Mouse (Mus musculus) bone marrow, adult 2 months (tissue): ENCODE results near the gene Gucy2d. TPM values are rescaled to one million over a fixed set of nuclear protein-coding genes. Genes with fewer than 3 reads are reported as not detected.

Source experiments
- H3K27ac ChIP-seq: fragments of 200-500 bp; 2 replicates; pipeline ENCODE4 v1.5.1; 2012; ENCODE audit warnings: low read depth, mild to moderate bottlenecking, control low read depth, inconsistent platforms, low read length; ENCODE audit not compliant: control insufficient read depth, poor library complexity, insufficient read depth
- H3K4me1 ChIP-seq: fragments of 200-500 bp; 2 replicates; pipeline ENCODE4 v1.6.1; 2011; ENCODE audit warnings: low read length; ENCODE audit not compliant: control insufficient read depth, insufficient read depth
- H3K4me3 ChIP-seq: fragments of 200-500 bp; replicated peaks from 2 replicates; pipeline ENCODE3; 2011; ENCODE audit warnings: mild to moderate bottlenecking, low read depth, low read length, control low read depth; ENCODE audit not compliant: control insufficient read depth
- CTCF ChIP-seq: fragments of 200-500 bp; IDR thresholded peaks from 2 replicates; pipeline ENCODE4 v1.5.1; 2011; ENCODE audit warnings: low read length, control low read depth; ENCODE audit not compliant: control insufficient read depth, insufficient read depth
- POLR2A ChIP-seq: fragments of 200-500 bp; IDR thresholded peaks from 2 replicates; pipeline ENCODE4 v1.6.1; 2011; ENCODE audit warnings: low read depth, mild to moderate bottlenecking, control low read depth, low read length, borderline replicate concordance; ENCODE audit not compliant: control insufficient read depth
- whole genome bisulfite sequencing: fragments of 180-500 bp; shearing (Covaris S2); methylation state at CpG from one replicate; pipeline ENCODE4 v1.1.7; 2018; 5-methylcytosine and 5-hydroxymethylcytosine counted together
- polyA plus RNA-seq: library from polyadenylated mRNA; stranded (reverse); fragments of >200 nt; gene quantifications from 2 replicates; pipeline ENCODE4 v1.2.4, GENCODE M21; 2011; ENCODE audit warnings: low replicate concordance; ENCODE audit not compliant: missing spikeins, insufficient read depth, insufficient read length

Gucy2d gene
- polyA plus RNA-seq, 1 experiment = not detected

DNA sequence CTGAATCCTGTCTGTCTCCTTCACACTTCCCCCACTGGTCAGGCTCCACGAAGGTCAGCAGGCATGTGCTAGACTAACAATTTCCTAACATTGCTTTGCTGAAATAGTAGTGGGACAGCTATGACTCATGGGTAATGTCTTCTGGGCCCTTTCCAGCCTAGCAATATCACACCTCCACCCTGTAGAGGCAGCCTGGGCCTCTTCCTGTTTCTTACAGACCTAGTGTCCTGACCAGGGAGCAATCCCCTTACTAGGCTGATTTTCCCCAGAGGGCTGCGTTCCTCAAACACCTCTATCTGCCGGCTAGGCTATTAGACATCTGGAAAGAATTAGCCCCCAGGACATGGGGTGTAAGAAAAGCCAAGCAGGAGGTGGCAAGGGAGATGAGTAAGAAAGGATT is 24.7 kb upstream of the Gucy2d start:
- 16% methylated on average over 3 of the region's 3 CpGs for WGBS
- no peak for TF ChIP-seq POLR2A
- TF ChIP-seq CTCF = no peak
- Histone ChIP-seq H3K4me1 (peaks cover 2% of the 10 kb centered on the region; the same call in 1 of the 2 replicates), H3K27ac (no peak overlapping the region), H3K4me3 (no peak overlapping the region)

DNA sequence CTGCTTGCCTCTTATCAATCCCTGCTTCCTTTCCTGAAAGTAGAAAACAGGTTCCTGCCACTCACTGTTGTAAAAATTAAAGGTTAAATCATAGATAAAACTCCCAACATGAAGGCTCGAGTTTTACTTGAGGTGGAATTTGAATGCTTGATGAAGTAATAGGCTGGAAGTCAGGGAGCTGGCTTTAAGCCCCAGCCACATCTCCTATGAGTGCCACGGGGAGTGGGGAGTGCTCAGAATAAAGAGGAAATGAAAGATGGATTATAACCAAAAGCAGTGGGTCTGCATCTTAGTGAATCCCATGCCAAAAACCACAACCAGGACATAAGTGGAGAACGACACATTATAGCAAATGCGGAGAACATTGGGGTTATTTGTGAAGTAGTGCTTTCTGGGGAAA is 24.2 kb upstream of the Gucy2d start:
- Histone ChIP-seq H3K4me1 (peaks cover 2% of the 10 kb centered on the region; the same call in 1 of the 2 replicates), H3K27ac (no peak overlapping the region), H3K4me3 (no peak overlapping the region)
- no peak for TF ChIP-seq CTCF
- WGBS = 44% methylated on average over 4 of the region's 4 CpGs

DNA sequence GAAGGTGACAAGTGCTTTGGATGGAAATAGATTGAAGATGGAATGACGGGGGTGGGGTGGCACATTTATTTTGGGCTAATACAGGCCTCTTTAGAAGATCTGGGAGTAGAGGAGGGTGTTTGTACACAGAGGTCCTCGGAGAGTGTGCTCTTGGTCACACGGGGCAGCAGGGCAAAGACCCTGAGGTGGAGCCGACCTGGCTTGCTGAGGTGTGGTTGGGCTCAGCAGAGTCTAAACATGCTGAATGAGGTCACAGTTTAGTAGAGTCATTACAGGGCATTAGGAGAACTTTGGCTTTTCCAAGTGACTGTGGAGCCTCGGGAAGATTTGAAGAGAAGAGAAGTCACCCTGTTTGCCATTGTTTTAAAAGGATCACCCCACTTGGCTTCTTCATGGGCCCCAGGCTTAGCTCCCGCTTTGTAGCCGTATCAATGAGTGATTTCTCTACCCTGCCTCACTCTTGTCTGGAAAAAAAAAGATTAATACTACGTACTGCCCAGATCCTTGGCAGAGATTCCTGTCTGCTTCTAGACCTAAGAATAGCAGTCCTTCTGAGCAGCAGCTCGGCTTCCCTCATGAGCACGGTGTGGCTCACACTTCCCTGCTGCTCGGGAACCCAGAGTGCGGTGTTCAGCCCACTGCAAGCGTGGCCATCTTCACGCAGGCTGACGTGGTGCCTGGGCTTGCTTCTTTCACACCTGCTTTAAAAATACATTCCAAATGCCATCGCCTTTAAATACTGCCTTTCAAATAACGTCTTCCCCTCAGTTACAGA is 22.0 kb upstream of the Gucy2d start:
- TF ChIP-seq CTCF = no peak
- no peak for TF ChIP-seq POLR2A
- 78% methylated on average over 17 of the region's 17 CpGs for WGBS
- Histone ChIP-seq H3K4me3 (no peak overlapping the region), H3K4me1 (peaks cover 2% of the 10 kb centered on the region; the same call in 1 of the 2 replicates), H3K27ac (no peak overlapping the region)

DNA sequence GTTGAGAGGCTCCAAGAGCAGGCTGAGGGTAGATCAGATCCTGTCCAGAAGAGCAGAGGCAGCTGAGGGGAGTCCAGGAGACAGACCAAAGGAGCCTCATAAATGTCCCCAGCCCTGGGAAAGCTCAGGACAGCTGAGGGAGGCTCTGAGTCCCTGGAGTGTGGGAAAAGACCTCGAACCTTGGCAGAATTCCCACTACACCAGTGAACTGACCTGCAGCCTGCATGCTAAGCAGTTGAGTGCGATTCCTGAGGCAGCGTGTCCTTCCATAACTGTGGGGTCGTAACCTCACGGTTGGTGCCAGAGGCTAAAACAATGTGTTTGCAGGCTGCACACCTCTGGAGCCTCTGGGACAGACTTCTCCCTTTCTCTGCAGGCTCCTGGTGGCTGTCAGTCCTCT is 20.9 kb upstream of the Gucy2d start:
- peaks cover 2% of the 10 kb centered on the region; the same call in 1 of the 2 replicates for H3K4me1 ChIP-seq
- WGBS = 80% methylated on average over 5 of the region's 5 CpGs
- H3K27ac ChIP-seq = no peak overlapping the region
- TF ChIP-seq CTCF (no peak), POLR2A (no peak)
- H3K4me3 ChIP-seq = no peak overlapping the region

DNA sequence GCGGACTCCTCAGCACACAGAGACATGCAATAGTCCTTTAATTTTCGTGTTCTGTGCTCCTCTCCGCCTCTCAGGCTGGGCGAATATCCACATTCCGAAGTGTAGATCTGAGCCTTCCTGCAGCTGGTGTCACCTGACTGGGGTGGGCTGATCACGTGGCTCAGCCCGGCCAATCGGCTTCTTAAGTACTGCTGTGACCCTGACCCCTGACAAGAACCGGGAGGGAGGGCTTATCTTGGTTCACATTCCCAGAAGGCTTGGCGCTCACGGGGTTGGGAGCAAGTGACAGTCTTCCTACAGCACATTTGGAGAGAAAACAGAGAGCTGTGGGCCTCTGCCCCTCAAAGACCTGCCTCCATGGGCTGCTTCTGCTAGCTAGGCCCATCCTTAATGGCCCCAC is 16.7 kb upstream of the Gucy2d start:
- TF ChIP-seq POLR2A (no peak), CTCF (no peak)
- 85% methylated on average over 11 of the region's 11 CpGs for WGBS
- Histone ChIP-seq H3K27ac (no peak overlapping the region), H3K4me1 (peaks cover 2% of the 10 kb centered on the region; the same call in 1 of the 2 replicates), H3K4me3 (no peak overlapping the region)

DNA sequence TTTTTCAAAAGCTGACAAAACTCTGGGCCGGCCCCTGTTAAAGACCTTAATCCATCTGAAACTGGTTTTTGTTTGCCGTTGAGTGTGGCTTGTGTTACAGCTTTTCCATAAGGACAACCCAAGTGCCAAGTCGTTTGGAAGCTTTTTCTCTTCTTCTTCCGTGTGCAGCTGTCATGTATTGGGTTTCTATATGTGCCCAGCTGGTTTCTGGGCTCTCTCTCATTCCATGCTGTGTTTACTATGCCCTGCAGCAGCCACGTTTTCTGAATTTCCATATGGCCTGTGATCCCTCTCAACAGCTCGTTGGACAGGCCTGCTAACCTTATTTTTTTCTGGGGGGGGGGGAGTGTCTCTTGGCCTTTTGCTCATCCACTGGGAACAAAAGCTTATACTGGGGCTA is 15.8 kb upstream of the Gucy2d start:
- TF ChIP-seq POLR2A = no peak
- 75% methylated on average over 6 of the region's 6 CpGs for WGBS
- H3K27ac ChIP-seq = no peak overlapping the region

DNA sequence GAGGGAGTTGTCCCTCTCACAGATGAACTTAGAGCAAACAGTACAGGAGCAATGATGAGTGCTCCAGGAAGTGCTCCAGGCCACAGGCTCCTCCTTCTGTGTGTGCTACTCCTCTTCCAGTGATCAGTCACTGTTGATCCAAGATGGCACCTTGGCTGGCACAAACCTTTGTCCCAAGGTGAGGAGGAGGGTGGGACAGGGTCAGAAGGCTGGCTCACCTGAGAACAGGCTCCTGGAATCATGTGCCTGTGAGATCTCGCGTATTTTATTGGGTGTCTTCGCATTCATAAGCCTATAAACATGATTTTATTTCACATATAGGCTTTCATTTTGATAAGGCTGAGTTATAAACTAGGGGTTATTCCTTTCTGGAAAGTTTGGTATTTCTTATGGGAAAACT is 14.7 kb upstream of the Gucy2d start:
- H3K4me1 ChIP-seq = peaks cover 2% of the 10 kb centered on the region; the same call in 1 of the 2 replicates
- H3K4me3 ChIP-seq = no peak overlapping the region
- no peak for TF ChIP-seq POLR2A
- TF ChIP-seq CTCF = no peak
- 84% methylated on average over 3 of the region's 3 CpGs for WGBS
- no peak overlapping the region for H3K27ac ChIP-seq

More for the DNA sequence above, 15.8 kb upstream of the Gucy2d start:
- peaks cover 2% of the 10 kb centered on the region; the same call in 1 of the 2 replicates for H3K4me1 ChIP-seq
- H3K4me3 ChIP-seq = no peak overlapping the region

DNA sequence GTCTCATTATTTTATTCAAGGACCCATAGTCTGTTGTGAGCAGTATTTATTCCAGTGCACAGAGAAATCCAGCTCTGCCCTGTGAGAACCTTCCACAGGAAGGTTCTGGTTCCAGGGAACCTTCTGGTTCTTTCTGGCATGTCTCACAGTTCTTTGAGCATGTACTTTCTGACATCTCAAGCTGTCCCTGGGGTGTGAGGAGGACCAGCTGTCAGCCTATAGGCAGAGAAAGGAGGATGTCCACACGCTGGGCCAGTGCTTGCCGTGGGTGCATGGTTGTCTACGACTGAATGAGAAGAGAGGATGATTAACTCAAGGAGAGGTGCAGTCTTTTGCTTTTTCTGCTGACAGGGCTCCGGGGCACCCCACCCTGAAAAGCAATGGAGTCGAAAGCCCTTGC is 13.6 kb upstream of the Gucy2d start:
- TF ChIP-seq CTCF = no peak
- TF ChIP-seq POLR2A = no peak
- H3K4me1 ChIP-seq = peaks cover 2% of the 10 kb centered on the region; the same call in 1 of the 2 replicates
- no peak overlapping the region for H3K4me3 ChIP-seq
- H3K27ac ChIP-seq = no peak overlapping the region
- WGBS = 85% methylated on average over 5 of the region's 5 CpGs
